In the genomic region with DNA sequence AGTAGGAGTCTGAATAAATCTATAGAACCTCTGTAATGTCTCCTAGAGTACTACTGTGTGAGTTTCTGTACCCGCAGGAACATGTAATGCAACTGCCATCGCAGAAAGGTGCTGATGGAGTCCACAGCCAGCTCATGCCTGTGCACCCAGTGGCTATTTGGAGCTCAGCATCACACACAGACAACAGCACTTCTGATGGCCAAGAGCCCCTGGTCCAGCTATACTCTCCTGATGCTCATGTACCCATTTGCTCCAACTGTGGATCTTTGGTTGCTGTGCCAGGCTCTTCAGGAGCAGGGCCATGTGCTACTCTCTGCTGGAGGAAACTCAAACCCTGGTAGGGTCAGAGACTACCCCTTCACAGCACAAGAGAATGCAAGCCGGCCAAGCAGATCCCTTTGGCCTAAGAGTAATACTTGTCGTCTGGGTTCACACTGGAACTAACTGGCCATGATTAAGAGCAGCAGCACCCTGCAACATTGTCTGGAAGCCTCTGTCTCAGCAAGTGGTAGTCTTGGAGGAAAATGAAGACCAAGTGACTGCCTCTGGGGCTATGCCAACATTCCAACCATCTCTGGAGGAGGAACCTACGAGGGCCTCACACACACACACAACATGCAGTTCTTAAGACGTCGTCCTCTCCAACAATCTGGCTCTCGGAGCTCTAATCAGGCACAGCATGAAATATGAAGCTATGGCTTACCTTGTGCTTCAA, we compare ENCODE assay signal across 28 mouse cellular contexts.
A peak's percentile ranks its signal among the peaks of the same experiment; 100 is the strongest.
DNase-seq lines count a peak whose midpoint lies in the region; ATAC-seq and TF ChIP-seq lines count a peak whose summit lies in the region.
"Had no signal": no experiment of that assay in that cellular context is flagged by ENCODE, and none has a peak within 500 bp of the region (broad histone marks: within the 10 kb centered on the region; RNA-seq: fewer than 3 reads in every experiment).

No protein-coding gene starts in this region.

- H3K36me3 ChIP-seq in heart, embryonic 10.5 days: peaks cover 32% of the 10 kb centered on the region
- no peaks in the 10 kb centered on the region for H3K36me3 ChIP-seq in liver, postnatal 0 days (replicated peaks; ENCODE audit: insufficient read depth, low read length)
- peaks cover 80% of the 10 kb centered on the region for H3K36me3 ChIP-seq in liver, embryonic 12.5 days

- no peak overlapping the region for H3K4me3 ChIP-seq in heart, embryonic 10.5 days
- no peak overlapping the region for H3K4me3 ChIP-seq in liver, postnatal 0 days (ENCODE audit: low read depth, low read length)
- H3K4me3 ChIP-seq in liver, embryonic 12.5 days: no peak overlapping the region
- H3K4me3 ChIP-seq: embryonic facial prominence, embryonic 10.5 days; embryonic facial prominence, embryonic 13.5 days; erythroblast, embryonic 14.5 days; forebrain, embryonic 12.5 days; forebrain, embryonic 15.5 days; heart, embryonic 13.5 days; hindbrain, embryonic 13.5 days; intestine, embryonic 15.5 days had no signal

- ATAC-seq in liver, postnatal 0 days: no peak
- no peak for ATAC-seq in liver, embryonic 12.5 days
- ATAC-seq: forebrain, embryonic 15.5 days; hindbrain, embryonic 16.5 days; intestine, embryonic 15.5 days had no signal

- no peak for TF ChIP-seq EP300 in liver, postnatal 0 days (IDR thresholded peaks at IDR 0.05; ENCODE audit: low read depth)

- H3K27ac ChIP-seq in heart, embryonic 10.5 days: no peak overlapping the region
- H3K27ac ChIP-seq in liver, postnatal 0 days (ENCODE audit: low read depth): no peak overlapping the region
- no peak overlapping the region for H3K27ac ChIP-seq in liver, embryonic 12.5 days
- H3K27ac ChIP-seq: embryonic facial prominence, embryonic 10.5 days; embryonic facial prominence, embryonic 13.5 days; forebrain, embryonic 12.5 days; forebrain, embryonic 15.5 days; heart, embryonic 13.5 days; hindbrain, embryonic 13.5 days; intestine, embryonic 15.5 days had no signal

- H3K4me1 ChIP-seq in heart, embryonic 10.5 days: peaks cover 7% of the 10 kb centered on the region; the same call in 1 of the 2 replicates
- H3K4me1 ChIP-seq in liver, postnatal 0 days (ENCODE audit: insufficient read depth): 0 out of 2 replicates have a peak, but pooled peaks cover 7% of the 10 kb centered on the region
- peaks cover 32% of the 10 kb centered on the region for H3K4me1 ChIP-seq in liver, embryonic 12.5 days
- H3K4me1 ChIP-seq: embryonic facial prominence, embryonic 10.5 days; embryonic facial prominence, embryonic 13.5 days; forebrain, embryonic 12.5 days; forebrain, embryonic 15.5 days; heart, embryonic 13.5 days; hindbrain, embryonic 13.5 days; intestine, embryonic 15.5 days had no signal

- H3K9ac ChIP-seq in liver, postnatal 0 days (replicated peaks): no peak overlapping the region
- no peak overlapping the region for H3K9ac ChIP-seq in liver, embryonic 12.5 days
- H3K9ac ChIP-seq: embryonic facial prominence, embryonic 13.5 days; forebrain, embryonic 12.5 days; forebrain, embryonic 15.5 days; heart, embryonic 13.5 days; hindbrain, embryonic 13.5 days; intestine, embryonic 15.5 days had no signal

- no peaks in the 10 kb centered on the region for H3K9me3 ChIP-seq in heart, embryonic 10.5 days
- no peaks in the 10 kb centered on the region for H3K9me3 ChIP-seq in liver, postnatal 0 days (ENCODE audit: low read length)
- H3K9me3 ChIP-seq in liver, embryonic 12.5 days (replicated peaks): no peaks in the 10 kb centered on the region
- H3K9me3 ChIP-seq: embryonic facial prominence, embryonic 10.5 days; embryonic facial prominence, embryonic 13.5 days; forebrain, embryonic 12.5 days; forebrain, embryonic 15.5 days; G1E; heart, embryonic 13.5 days; hindbrain, embryonic 13.5 days; intestine, embryonic 15.5 days had no signal

- WGBS in heart, embryonic 10.5 days: 91% methylated on average over 8 of the region's 8 CpGs
- WGBS in liver, postnatal 0 days (ENCODE audit: insufficient replicate concordance): 84% methylated on average over 8 of the region's 8 CpGs
- 85% methylated on average over 8 of the region's 8 CpGs for WGBS in liver, embryonic 12.5 days (ENCODE audit: insufficient replicate concordance)

- no peak overlapping the region for H3K4me2 ChIP-seq in liver, postnatal 0 days (ENCODE audit: low read depth, low read length)
- no peak overlapping the region for H3K4me2 ChIP-seq in liver, embryonic 12.5 days
- H3K4me2 ChIP-seq: embryonic facial prominence, embryonic 13.5 days; forebrain, embryonic 12.5 days; forebrain, embryonic 15.5 days; heart, embryonic 13.5 days; hindbrain, embryonic 13.5 days; intestine, embryonic 15.5 days had no signal

- DNase-seq in heart, embryonic 10.5 days (ENCODE audit: low spot score): peak; percentile 63
- DNase-seq in heart, adult 18-20 months: no peak
- peak; percentile 6 for DNase-seq in liver, postnatal 0 days
- peak; percentile 13 to 50 for DNase-seq in urinary bladder, postnatal 4 days (ENCODE audit: low spot score in 2 of 2)
- DNase-seq in urinary bladder, adult 18-20 months (ENCODE audit: low spot score in 2 of 2): no peak
- DNase-seq: adrenal gland, adult 2 months; adrenal gland, postnatal 25 days; B cell, adult 2 months; cerebellum, adult 11-12 months; cerebellum, adult 8-10 months; cerebellum, postnatal 10 days; cerebellum, postnatal 36 days; embryo, embryonic 11 days; gastrocnemius, postnatal 25 days; heart, postnatal 14 days; heart, postnatal 4 days had no signal

- H3K27me3 ChIP-seq in heart, embryonic 10.5 days (ENCODE audit: insufficient read depth, poor library complexity, severe bottlenecking): no peaks in the 10 kb centered on the region
- no peaks in the 10 kb centered on the region for H3K27me3 ChIP-seq in liver, postnatal 0 days (ENCODE audit: insufficient read depth, low read length)
- no peaks in the 10 kb centered on the region for H3K27me3 ChIP-seq in liver, embryonic 12.5 days (replicated peaks)
- H3K27me3 ChIP-seq: CH12.LX; embryonic facial prominence, embryonic 13.5 days; forebrain, embryonic 12.5 days; forebrain, embryonic 15.5 days; heart, embryonic 13.5 days; hindbrain, embryonic 13.5 days; intestine, embryonic 15.5 days had no signal

- TF ChIP-seq CTCF in liver, postnatal 0 days (IDR thresholded peaks at IDR 0.05; ENCODE audit: low read depth): no peak

Comparison
In these comparisons a context has a peak if more than half of its experiments do, and no peak if none do; other contexts are left out.
1. DNase-seq: peak in heart, embryonic 10.5 days (single experiment), liver, postnatal 0 days (single experiment) and urinary bladder, postnatal 4 days (2 of 2); none in heart, adult 18-20 months (0 of 2) and urinary bladder, adult 18-20 months (0 of 2).